Mouse (Mus musculus) liver, embryonic 13.5 days (tissue): ENCODE data around the gene Ppp1r37. TPM values are rescaled to one million over a fixed set of nuclear protein-coding genes. Genes with fewer than 3 reads are reported as not detected.

Experiments used
- ATAC-seq: fragments of 200-750 bp; cut with Nextera tagmentation; 2 replicates; pipeline ENCODE4 v1.8.0; 2017; ENCODE audit warnings: low read depth, mild to moderate bottlenecking, moderate number of reproducible peaks, moderate library complexity
- DNase-seq: peaks from one replicate; pipeline ENCODE4 v3.0.0; 2022
- H3K27ac ChIP-seq: fragments of 300-500 bp; sonication (generic); 2 replicates; pipeline ENCODE4 v1.5.1; 2015; ENCODE audit warnings: moderate library complexity, mild to moderate bottlenecking, inconsistent platforms
- H3K27me3 ChIP-seq: fragments of 300-500 bp; sonication (generic); 2 replicates; pipeline ENCODE4 v1.6.1; 2015; ENCODE audit warnings: mild to moderate bottlenecking, inconsistent platforms
- H3K36me3 ChIP-seq: fragments of 300-500 bp; sonication (generic); 2 replicates; pipeline ENCODE4 v1.6.1; 2015; ENCODE audit warnings: mild to moderate bottlenecking, inconsistent platforms
- H3K4me1 ChIP-seq: fragments of 300-500 bp; sonication (generic); replicated peaks from 2 replicates; pipeline ENCODE4 v1.6.1; 2015; ENCODE audit warnings: inconsistent platforms
- H3K4me2 ChIP-seq: fragments of 300-500 bp; sonication (generic); 2 replicates; pipeline ENCODE4 v1.6.1; 2015; ENCODE audit warnings: inconsistent platforms, mild to moderate bottlenecking, moderate library complexity
- H3K4me3 ChIP-seq: fragments of 300-500 bp; sonication (generic); replicated peaks from 2 replicates; pipeline ENCODE4 v1.5.1; 2015; ENCODE audit warnings: mild to moderate bottlenecking, inconsistent platforms
- H3K9ac ChIP-seq: fragments of 300-500 bp; sonication (generic); 2 replicates; pipeline ENCODE4 v1.6.1; 2015; ENCODE audit warnings: mild to moderate bottlenecking, inconsistent platforms
- H3K9me3 ChIP-seq: fragments of 300-500 bp; sonication (generic); replicated peaks from 2 replicates; pipeline ENCODE4 v1.6.1; 2016; ENCODE audit warnings: inconsistent platforms
- WGBS: fragments of 180-500 bp; shearing (Covaris S2); methylation state at CpG from one replicate; pipeline ENCODE4 v1.1.7; 2015; ENCODE audit not compliant: insufficient replicate concordance; 5-methylcytosine and 5-hydroxymethylcytosine counted together
- polyA plus RNA-seq: library from polyadenylated mRNA; unstranded; fragments of >200 nt; fragmentation: Nextera tagmentation; extraction: Ambion mirVana; gene quantifications from 2 replicates; pipeline ENCODE4 v1.2.1, GENCODE M21; 2015

Gene Ppp1r37
- polyA plus RNA-seq, 1 experiment from 2014 or later: 7.8 TPM

- H3K9ac ChIP-seq: no peak overlapping the region
- H3K4me3 ChIP-seq: no peak overlapping the region
- no peak for ATAC-seq
- no peak overlapping the region for H3K27ac ChIP-seq
- H3K9me3 ChIP-seq: no peaks in the 10 kb centered on the region
- 96% methylated on average over 1 of the region's 1 CpGs for WGBS
- no peak for DNase-seq
- peaks cover 70% of the 10 kb centered on the region for H3K4me1 ChIP-seq
- H3K36me3 ChIP-seq: peaks cover 76% of the 10 kb centered on the region
- no peak overlapping the region for H3K4me2 ChIP-seq
- no peaks in the 10 kb centered on the region for H3K27me3 ChIP-seq
Observed at GRCm38 (mm10) chr7:19554168-19554567, 8.7 kb downstream of the Ppp1r37 start.

GRCm38 (mm10) chr7:19552443-19552842, 10.4 kb downstream of the Ppp1r37 start:
- Histone ChIP-seq H3K27ac (no peak overlapping the region; the same call in 1 of the 2 replicates), H3K4me1 (peaks cover 69% of the 10 kb centered on the region), H3K27me3 (no peaks in the 10 kb centered on the region), H3K9ac (peak overlapping the region; percentile 5; the same call in 1 of the 2 replicates), H3K4me2 (no peak overlapping the region), H3K36me3 (peaks cover 68% of the 10 kb centered on the region), H3K9me3 (no peaks in the 10 kb centered on the region), H3K4me3 (no peak overlapping the region)
- ATAC-seq (no peak), DNase-seq (no peak)
- 40% methylated on average over 2 of the region's 2 CpGs for WGBS

GRCm38 (mm10) chr7:19551634-19552033, 11.2 kb downstream of the Ppp1r37 start:
- H3K27me3 ChIP-seq: no peaks in the 10 kb centered on the region
- ATAC-seq: no peak
- H3K4me1 ChIP-seq: peaks cover 69% of the 10 kb centered on the region
- H3K36me3 ChIP-seq: peaks cover 60% of the 10 kb centered on the region
- no peak overlapping the region for H3K9ac ChIP-seq
- H3K4me2 ChIP-seq: no peak overlapping the region
- no peak overlapping the region for H3K27ac ChIP-seq
- DNase-seq: no peak
- H3K4me3 ChIP-seq: no peak overlapping the region
- 85% methylated on average over 5 of the region's 5 CpGs for WGBS
- H3K9me3 ChIP-seq: no peaks in the 10 kb centered on the region

- whole genome bisulfite sequencing: 87% methylated on average over 10 of the region's 10 CpGs
- Histone ChIP-seq H3K36me3 (peaks cover 38% of the 10 kb centered on the region), H3K4me2 (no peak overlapping the region), H3K27me3 (no peaks in the 10 kb centered on the region), H3K27ac (no peak overlapping the region), H3K9ac (no peak overlapping the region), H3K4me3 (no peak overlapping the region), H3K4me1 (peaks cover 77% of the 10 kb centered on the region), H3K9me3 (no peaks in the 10 kb centered on the region)
- ATAC-seq: no peak
- no peak for DNase-seq
Observed at GRCm38 (mm10) chr7:19549394-19549793, 13.5 kb downstream of the Ppp1r37 start.

GRCm38 (mm10) chr7:19547344-19547969, 15.4 kb downstream of the Ppp1r37 start:
- DNase-seq (no peak), ATAC-seq (peak; percentile 28; the same call in 1 of the 2 replicates)
- Histone ChIP-seq H3K4me3 (no peak overlapping the region), H3K36me3 (peaks cover 18% of the 10 kb centered on the region), H3K4me1 (peaks cover 81% of the 10 kb centered on the region), H3K9me3 (no peaks in the 10 kb centered on the region), H3K27ac (0 out of 2 replicates have a peak overlapping the region, but pooled peaks have one; percentile 4), H3K9ac (no peak overlapping the region), H3K4me2 (0 out of 2 replicates have a peak overlapping the region, but pooled peaks have one; percentile 5), H3K27me3 (no peaks in the 10 kb centered on the region)
- WGBS: 78% methylated on average over 2 of the region's 2 CpGs

- peaks cover 74% of the 10 kb centered on the region for H3K4me1 ChIP-seq
- H3K4me3 ChIP-seq: no peak overlapping the region
- no peak overlapping the region for H3K27ac ChIP-seq
- 77% methylated on average over 3 of the region's 3 CpGs for WGBS
- DNase-seq (no peak), ATAC-seq (no peak)
- no peaks in the 10 kb centered on the region for H3K9me3 ChIP-seq
- no peaks in the 10 kb centered on the region for H3K27me3 ChIP-seq
- no peak overlapping the region for H3K4me2 ChIP-seq
- peaks cover 17% of the 10 kb centered on the region; the same call in 1 of the 2 replicates for H3K36me3 ChIP-seq
- no peak overlapping the region for H3K9ac ChIP-seq
Observed at GRCm38 (mm10) chr7:19546007-19546406, 16.9 kb downstream of the Ppp1r37 start.

GRCm38 (mm10) chr7:19543584-19543983, 19.3 kb downstream of the Ppp1r37 start:
- no peak overlapping the region for H3K4me2 ChIP-seq
- no peak for ATAC-seq
- 47% methylated on average over 6 of the region's 6 CpGs for WGBS
- DNase-seq: no peak
- H3K27ac ChIP-seq: no peak overlapping the region
- peaks cover 63% of the 10 kb centered on the region for H3K4me1 ChIP-seq
- no peak overlapping the region for H3K9ac ChIP-seq
- H3K36me3 ChIP-seq: peaks cover 9% of the 10 kb centered on the region; the same call in 1 of the 2 replicates
- no peaks in the 10 kb centered on the region for H3K27me3 ChIP-seq
- H3K9me3 ChIP-seq: no peaks in the 10 kb centered on the region
- H3K4me3 ChIP-seq: no peak overlapping the region

GRCm38 (mm10) chr7:19542155-19542691, 20.7 kb downstream of the Ppp1r37 start:
- Histone ChIP-seq H3K27ac (no peak overlapping the region), H3K4me2 (no peak overlapping the region), H3K4me3 (no peak overlapping the region), H3K4me1 (peaks cover 53% of the 10 kb centered on the region), H3K9ac (no peak overlapping the region), H3K27me3 (no peaks in the 10 kb centered on the region), H3K9me3 (no peaks in the 10 kb centered on the region), H3K36me3 (peaks cover 14% of the 10 kb centered on the region)
- DNase-seq (no peak), ATAC-seq (0 out of 2 replicates have a peak, but pooled peaks have one; percentile 7)
- 62% methylated on average over 8 of the region's 8 CpGs for WGBS

GRCm38 (mm10) chr7:19541681-19542154, 21.2 kb downstream of the Ppp1r37 start:
- DNase-seq (no peak), ATAC-seq (no peak)
- WGBS: 76% methylated on average over 7 of the region's 7 CpGs
- Histone ChIP-seq H3K4me1 (peaks cover 48% of the 10 kb centered on the region), H3K4me2 (no peak overlapping the region), H3K27me3 (no peaks in the 10 kb centered on the region), H3K9ac (no peak overlapping the region), H3K36me3 (peaks cover 16% of the 10 kb centered on the region), H3K9me3 (no peaks in the 10 kb centered on the region), H3K27ac (no peak overlapping the region), H3K4me3 (no peak overlapping the region)

- ATAC-seq (no peak), DNase-seq (no peak)
- no peak overlapping the region for H3K27ac ChIP-seq
- no peak overlapping the region for H3K9ac ChIP-seq
- H3K36me3 ChIP-seq: peaks cover 23% of the 10 kb centered on the region
- no peaks in the 10 kb centered on the region for H3K9me3 ChIP-seq
- no peak overlapping the region for H3K4me3 ChIP-seq
- no peaks in the 10 kb centered on the region for H3K27me3 ChIP-seq
- H3K4me1 ChIP-seq: peaks cover 41% of the 10 kb centered on the region
- WGBS: 98% methylated on average over 2 of the region's 2 CpGs
- H3K4me2 ChIP-seq: no peak overlapping the region
Observed at GRCm38 (mm10) chr7:19540771-19541566, 21.9 kb downstream of the Ppp1r37 start.

GRCm38 (mm10) chr7:19534676-19535075, 28.2 kb downstream of the Ppp1r37 start:
- DNase-seq (no peak), ATAC-seq (no peak)
- peaks cover 4% of the 10 kb centered on the region; the same call in 1 of the 2 replicates for H3K4me1 ChIP-seq
- WGBS: 94% methylated on average over 10 of the region's 10 CpGs
- H3K27me3 ChIP-seq: no peaks in the 10 kb centered on the region
- H3K27ac ChIP-seq: no peak overlapping the region
- peaks cover 77% of the 10 kb centered on the region for H3K36me3 ChIP-seq
- H3K9ac ChIP-seq: no peak overlapping the region
- H3K9me3 ChIP-seq: no peaks in the 10 kb centered on the region
- H3K4me3 ChIP-seq: no peak overlapping the region
- H3K4me2 ChIP-seq: no peak overlapping the region
